Mouse (Mus musculus): ENCODE data around the gene Rasal3. TPM values are rescaled to one million over a fixed set of nuclear protein-coding genes. Genes with fewer than 3 reads are reported as not detected.
A peak's percentile ranks its signal among the peaks of the same experiment; 100 is the strongest.

Rasal3 gene
- polyA plus RNA-seq, 1 experiment from 2014 or later: 0.62 TPM

DNA sequence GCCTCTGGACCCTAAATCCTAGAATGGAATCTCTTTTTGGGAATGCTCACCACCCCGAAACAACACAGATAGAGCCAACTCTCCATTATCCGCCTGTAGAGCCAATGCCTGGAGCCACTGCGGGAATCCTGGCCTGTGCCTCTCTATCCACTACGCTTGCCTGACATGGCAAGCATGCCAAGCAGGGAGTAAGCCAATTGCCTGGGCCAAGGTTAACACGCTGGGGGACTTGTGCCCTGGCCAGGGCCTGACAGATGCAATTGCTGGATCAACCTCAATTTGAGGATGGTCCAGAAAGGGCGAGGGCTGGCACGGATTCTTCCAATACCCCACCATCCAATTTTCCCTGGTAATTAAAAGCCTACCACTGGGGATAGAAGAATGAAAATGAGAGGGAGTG is 20.8 kb downstream of the Rasal3 start:
- 81% methylated on average over 7 of the region's 7 CpGs for WGBS
- DNase-seq (ENCODE audit: low spot score): peak; percentile 32
- ATAC-seq (ENCODE audit: low FRiP score): no peak; the same call in 1 of the 2 replicates

GRCm38 (mm10) chr17:32378786-32379185 is 24.6 kb downstream of the Rasal3 start:
- no peaks in the 10 kb centered on the region for H3K4me1 ChIP-seq (replicated peaks; ENCODE audit: control insufficient read depth, insufficient read depth, low read length)
- H3K9me3 ChIP-seq (ENCODE audit: control insufficient read depth, low read length): no peaks in the 10 kb centered on the region
- H3K27me3 ChIP-seq (ENCODE audit: control insufficient read depth, insufficient read depth, low read length): no peaks in the 10 kb centered on the region
- no peak overlapping the region for H3K27ac ChIP-seq
- no peak overlapping the region for H3K4me3 ChIP-seq (replicated peaks; ENCODE audit: low read length)
- ATAC-seq (ENCODE audit: low FRiP score) (no peak), DNase-seq (ENCODE audit: low spot score) (no peak)
- peaks cover 46% of the 10 kb centered on the region for H3K36me3 ChIP-seq (replicated peaks; ENCODE audit: control insufficient read depth, insufficient read depth)
- H3K4me2 ChIP-seq (replicated peaks): no peak overlapping the region
- 84% methylated on average over 2 of the region's 2 CpGs for WGBS
- no peak overlapping the region for H3K9ac ChIP-seq

More for the DNA sequence above, 20.8 kb downstream of the Rasal3 start:
- no peaks in the 10 kb centered on the region for H3K9me3 ChIP-seq (ENCODE audit: control insufficient read depth, low read length)
- no peak overlapping the region for H3K4me3 ChIP-seq (replicated peaks; ENCODE audit: low read length)
- H3K9ac ChIP-seq: no peak overlapping the region
- H3K27ac ChIP-seq: no peak overlapping the region
- H3K27me3 ChIP-seq (ENCODE audit: control insufficient read depth, insufficient read depth, low read length): no peaks in the 10 kb centered on the region
- 0 out of 2 replicates have a peak, but pooled peaks cover 3% of the 10 kb centered on the region for H3K4me1 ChIP-seq (replicated peaks; ENCODE audit: control insufficient read depth, insufficient read depth, low read length)
- H3K4me2 ChIP-seq (replicated peaks): no peak overlapping the region
- H3K36me3 ChIP-seq (replicated peaks; ENCODE audit: control insufficient read depth, insufficient read depth): peaks cover 67% of the 10 kb centered on the region

DNA sequence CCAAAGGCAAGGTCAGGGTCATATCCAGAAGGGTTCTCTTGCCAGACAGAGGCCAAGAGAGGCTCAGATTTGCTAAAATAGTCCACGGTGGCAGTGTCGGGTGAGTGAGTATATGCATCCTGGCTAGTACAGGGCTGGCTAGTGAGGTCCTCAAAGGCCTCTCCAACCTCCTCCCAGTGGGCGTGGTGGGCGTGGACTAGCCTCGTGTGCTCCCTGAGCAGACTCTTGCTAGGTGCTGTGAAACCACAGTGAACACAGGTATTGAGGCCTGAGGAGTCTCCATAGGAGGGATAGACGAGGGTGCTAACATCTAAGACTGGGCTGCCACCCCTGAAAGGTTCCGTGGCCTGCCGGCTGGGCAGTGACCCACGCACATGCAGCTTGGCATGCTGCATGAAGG is 26.2 kb downstream of the Rasal3 start:
- H3K4me2 ChIP-seq (replicated peaks): no peak overlapping the region
- DNase-seq (ENCODE audit: low spot score) (no peak), ATAC-seq (ENCODE audit: low FRiP score) (no peak)
- H3K36me3 ChIP-seq (replicated peaks; ENCODE audit: control insufficient read depth, insufficient read depth): peaks cover 38% of the 10 kb centered on the region
- no peak overlapping the region for H3K27ac ChIP-seq
- no peak overlapping the region for H3K9ac ChIP-seq
- 81% methylated on average over 9 of the region's 9 CpGs for WGBS
- H3K4me3 ChIP-seq (replicated peaks; ENCODE audit: low read length): no peak overlapping the region
- no peaks in the 10 kb centered on the region for H3K27me3 ChIP-seq (ENCODE audit: control insufficient read depth, insufficient read depth, low read length)
- no peaks in the 10 kb centered on the region for H3K9me3 ChIP-seq (ENCODE audit: control insufficient read depth, low read length)
- no peaks in the 10 kb centered on the region for H3K4me1 ChIP-seq (replicated peaks; ENCODE audit: control insufficient read depth, insufficient read depth, low read length)

- no peak for ATAC-seq (ENCODE audit: low FRiP score)
- Histone ChIP-seq H3K4me3 (replicated peaks; ENCODE audit: low read length) (no peak overlapping the region), H3K9me3 (ENCODE audit: control insufficient read depth, low read length) (no peaks in the 10 kb centered on the region), H3K36me3 (replicated peaks; ENCODE audit: control insufficient read depth, insufficient read depth) (peaks cover 38% of the 10 kb centered on the region), H3K27me3 (ENCODE audit: control insufficient read depth, insufficient read depth, low read length) (no peaks in the 10 kb centered on the region), H3K9ac (no peak overlapping the region), H3K4me1 (replicated peaks; ENCODE audit: control insufficient read depth, insufficient read depth, low read length) (no peaks in the 10 kb centered on the region), H3K4me2 (replicated peaks) (no peak overlapping the region), H3K27ac (no peak overlapping the region)
- DNase-seq (ENCODE audit: low spot score): no peak
- WGBS: 87% methylated on average over 15 of the region's 15 CpGs
These were observed 26.9 kb downstream of the Rasal3 start for GRCm38 (mm10) chr17:32376475-32376874.

DNA sequence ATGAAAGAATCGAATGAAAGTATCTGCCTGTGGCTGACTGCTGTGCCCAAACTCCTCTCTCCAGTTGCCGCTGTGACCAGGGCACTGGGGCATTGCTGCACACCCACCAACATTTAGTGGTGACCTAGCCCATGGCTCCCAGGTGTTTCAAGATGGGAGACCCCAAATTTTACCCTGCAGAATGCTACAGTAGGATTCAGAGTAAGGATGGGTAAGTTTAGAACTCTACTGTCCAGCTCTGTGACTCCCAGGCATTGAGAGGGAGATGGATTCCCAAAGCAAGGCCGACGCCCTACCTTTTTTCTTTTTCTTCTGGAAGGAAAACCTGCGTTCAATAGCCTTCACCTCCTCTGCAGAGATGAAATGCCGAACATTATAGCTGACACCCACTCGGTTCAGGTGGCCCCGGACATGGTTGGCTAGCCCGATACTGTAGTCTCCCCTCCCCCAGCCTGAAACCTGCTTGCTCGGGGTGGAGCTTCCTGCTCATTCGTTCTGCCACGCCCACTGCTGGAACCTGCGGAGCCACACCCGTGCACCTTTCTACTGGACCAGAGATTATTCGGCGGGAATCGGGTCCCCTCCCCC is 34.3 kb downstream of the Rasal3 start:
- H3K36me3 ChIP-seq (replicated peaks; ENCODE audit: control insufficient read depth, insufficient read depth): peaks cover 17% of the 10 kb centered on the region
- no peaks in the 10 kb centered on the region for H3K9me3 ChIP-seq (ENCODE audit: control insufficient read depth, low read length)
- H3K4me1 ChIP-seq (replicated peaks; ENCODE audit: control insufficient read depth, insufficient read depth, low read length): no peaks in the 10 kb centered on the region; the same call in 1 of the 2 replicates
- no peak overlapping the region for H3K4me3 ChIP-seq (replicated peaks; ENCODE audit: low read length)
- ATAC-seq (ENCODE audit: low FRiP score): no peak
- no peaks in the 10 kb centered on the region for H3K27me3 ChIP-seq (ENCODE audit: control insufficient read depth, insufficient read depth, low read length)
- no peak overlapping the region for H3K9ac ChIP-seq
- DNase-seq (ENCODE audit: low spot score): no peak
- WGBS: 21% methylated on average over 11 of the region's 17 CpGs
- H3K27ac ChIP-seq: no peak overlapping the region
- peak overlapping the region; percentile 33 for H3K4me2 ChIP-seq (replicated peaks)

DNA sequence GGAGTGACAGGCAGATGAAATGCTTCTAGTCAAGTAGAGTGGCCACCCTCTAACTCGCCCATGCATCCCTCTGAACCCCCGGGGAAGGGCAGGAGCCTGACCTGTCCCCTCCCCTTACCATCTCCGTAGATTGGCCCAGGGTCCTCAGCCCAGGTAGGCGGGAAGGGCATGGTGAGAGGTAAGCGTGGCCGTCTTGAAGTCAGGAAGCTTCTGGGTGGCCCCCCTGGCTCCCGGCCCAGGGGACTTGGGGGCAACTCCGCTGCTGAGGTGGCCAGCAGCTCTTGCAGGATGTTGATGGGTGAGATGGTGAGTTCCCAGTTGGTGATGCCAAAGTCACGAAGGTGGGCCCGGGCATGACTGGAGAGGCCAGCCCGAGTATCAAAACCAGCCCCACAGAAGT is 35.7 kb downstream of the Rasal3 start:
- H3K4me3 ChIP-seq (replicated peaks; ENCODE audit: low read length): no peak overlapping the region
- 93% methylated on average over 11 of the region's 11 CpGs for WGBS
- DNase-seq (ENCODE audit: low spot score) (no peak), ATAC-seq (ENCODE audit: low FRiP score) (no peak)
- H3K27ac ChIP-seq: no peak overlapping the region
- peaks cover 17% of the 10 kb centered on the region for H3K36me3 ChIP-seq (replicated peaks; ENCODE audit: control insufficient read depth, insufficient read depth)
- no peaks in the 10 kb centered on the region for H3K27me3 ChIP-seq (ENCODE audit: control insufficient read depth, insufficient read depth, low read length)
- H3K4me1 ChIP-seq (replicated peaks; ENCODE audit: control insufficient read depth, insufficient read depth, low read length): peaks cover 7% of the 10 kb centered on the region
- no peak overlapping the region for H3K9ac ChIP-seq
- no peaks in the 10 kb centered on the region for H3K9me3 ChIP-seq (ENCODE audit: control insufficient read depth, low read length)
- H3K4me2 ChIP-seq (replicated peaks): no peak overlapping the region

DNA sequence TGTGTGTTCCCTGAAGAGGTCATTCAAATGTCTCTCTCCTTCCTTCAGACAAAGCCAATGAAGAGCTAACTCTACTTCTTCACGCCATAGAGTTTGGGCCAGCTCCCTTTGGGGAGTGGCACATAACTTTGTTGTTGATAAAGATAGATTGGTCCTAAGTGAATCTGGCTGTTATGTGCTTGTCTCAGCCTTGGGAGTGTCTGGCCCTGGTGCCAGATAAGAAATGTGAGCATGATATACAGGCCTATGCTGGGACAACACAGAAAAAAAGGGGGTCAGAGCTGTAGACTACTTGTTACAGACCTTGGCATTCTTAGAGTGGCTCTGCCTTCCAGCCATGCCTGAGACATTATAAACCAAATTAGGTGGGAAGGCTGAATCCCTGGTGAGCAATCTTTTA is 38.1 kb downstream of the Rasal3 start:
- DNase-seq (ENCODE audit: low spot score) (no peak), ATAC-seq (ENCODE audit: low FRiP score) (no peak)
- WGBS: 90% methylated on average over 1 of the region's 1 CpGs
- Histone ChIP-seq H3K4me3 (replicated peaks; ENCODE audit: low read length) (no peak overlapping the region), H3K27ac (no peak overlapping the region), H3K36me3 (replicated peaks; ENCODE audit: control insufficient read depth, insufficient read depth) (peaks cover 42% of the 10 kb centered on the region), H3K9me3 (ENCODE audit: control insufficient read depth, low read length) (no peaks in the 10 kb centered on the region), H3K27me3 (ENCODE audit: control insufficient read depth, insufficient read depth, low read length) (no peaks in the 10 kb centered on the region), H3K9ac (no peak overlapping the region), H3K4me2 (replicated peaks) (no peak overlapping the region), H3K4me1 (replicated peaks; ENCODE audit: control insufficient read depth, insufficient read depth, low read length) (peaks cover 13% of the 10 kb centered on the region)

DNA sequence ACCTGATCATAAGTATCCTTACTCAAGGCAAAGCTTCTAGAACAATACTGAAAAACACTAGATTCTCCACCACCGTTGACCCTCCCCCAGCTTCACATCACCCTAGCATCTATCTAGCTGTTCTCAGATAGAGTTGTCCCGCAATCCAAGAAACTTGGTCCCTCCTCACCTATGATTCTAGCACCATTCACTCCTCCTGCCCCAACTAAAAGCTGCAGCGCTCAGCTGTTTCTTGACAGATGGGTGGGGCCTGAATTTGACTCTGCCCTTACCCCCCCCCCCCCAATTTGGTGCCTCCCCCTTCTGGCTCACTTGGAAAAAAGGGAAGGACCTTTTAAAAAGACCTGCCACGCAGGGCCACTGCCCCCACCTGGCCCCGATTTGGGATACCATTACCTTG is 38.5 kb downstream of the Rasal3 start:
- Histone ChIP-seq H3K9ac (peak overlapping the region; percentile 94), H3K27ac (peak overlapping the region; percentile 80), H3K27me3 (ENCODE audit: control insufficient read depth, insufficient read depth, low read length) (no peaks in the 10 kb centered on the region), H3K9me3 (ENCODE audit: control insufficient read depth, low read length) (no peaks in the 10 kb centered on the region), H3K4me2 (replicated peaks) (peak overlapping the region; percentile 56), H3K4me3 (replicated peaks; ENCODE audit: low read length) (peak overlapping the region; percentile 90), H3K36me3 (replicated peaks; ENCODE audit: control insufficient read depth, insufficient read depth) (peaks cover 46% of the 10 kb centered on the region), H3K4me1 (replicated peaks; ENCODE audit: control insufficient read depth, insufficient read depth, low read length) (peaks cover 13% of the 10 kb centered on the region)
- 56% methylated on average over 5 of the region's 5 CpGs for WGBS
- ATAC-seq (ENCODE audit: low FRiP score): no peak
- DNase-seq (ENCODE audit: low spot score): no peak

DNA sequence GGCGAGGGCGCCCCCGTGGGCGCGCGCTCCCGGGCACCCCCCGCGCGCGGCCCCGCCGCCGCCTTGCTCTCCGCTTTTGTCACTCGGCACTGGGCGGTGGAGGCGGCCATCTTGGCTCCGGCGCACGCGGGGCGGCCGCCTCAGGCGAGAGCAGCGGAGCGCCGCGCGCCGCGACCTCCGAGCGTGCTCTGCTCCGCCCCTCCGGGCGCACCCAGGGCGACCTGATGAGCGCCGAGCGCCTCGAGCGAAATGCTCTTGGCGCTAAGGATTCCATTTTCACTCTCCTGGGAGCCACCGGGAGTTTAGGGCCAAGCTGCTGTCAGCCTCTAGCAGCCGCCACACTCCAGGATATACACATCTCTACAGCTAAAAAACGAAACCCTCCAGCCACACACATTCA is 39.1 kb downstream of the Rasal3 start:
- H3K36me3 ChIP-seq (replicated peaks; ENCODE audit: control insufficient read depth, insufficient read depth): peaks cover 51% of the 10 kb centered on the region
- H3K9ac ChIP-seq: peak overlapping the region; percentile 94
- ATAC-seq (ENCODE audit: low FRiP score): peak; percentile 95
- H3K27me3 ChIP-seq (ENCODE audit: control insufficient read depth, insufficient read depth, low read length): no peaks in the 10 kb centered on the region
- H3K4me2 ChIP-seq (replicated peaks): peak overlapping the region; percentile 56
- peaks cover 13% of the 10 kb centered on the region for H3K4me1 ChIP-seq (replicated peaks; ENCODE audit: control insufficient read depth, insufficient read depth, low read length)
- H3K27ac ChIP-seq: peak overlapping the region; percentile 80
- peak; percentile 95 for DNase-seq (ENCODE audit: low spot score)
- H3K9me3 ChIP-seq (ENCODE audit: control insufficient read depth, low read length): no peaks in the 10 kb centered on the region
- H3K4me3 ChIP-seq (replicated peaks; ENCODE audit: low read length): peak overlapping the region; percentile 90
- under 1% methylated on average over 43 of the region's 47 CpGs for whole genome bisulfite sequencing
